Mouse (Mus musculus) spleen, embryonic (tissue): Measurements from ENCODE around the gene Ctnna2.

ENCODE experiments used
- CTCF ChIA-PET: fragments of 350-600 bp; sonication (Branson Sonifier 250); formaldehyde crosslinking; loops from one replicate; lab custom pipeline; 2022; lab: Charles Lee

The Ctnna2 gene

GRCm38 (mm10) chr6:77278794-77279193 is 700.7 kb downstream of the Ctnna2 start:
- CTCF ChIA-PET: no interaction called here

- CTCF ChIA-PET: no interaction called here
Observed at GRCm38 (mm10) chr6:77265163-77265562, 714.3 kb downstream of the Ctnna2 start.

- CTCF ChIA-PET: no interaction called here
Observed at GRCm38 (mm10) chr6:77257358-77258105, 722.0 kb downstream of the Ctnna2 start.

- CTCF ChIA-PET: no interaction called here
Observed at GRCm38 (mm10) chr6:77256348-77256747, 723.2 kb downstream of the Ctnna2 start.

GRCm38 (mm10) chr6:77253480-77253879 is 726.0 kb downstream of the Ctnna2 start:
- CTCF ChIA-PET: no interaction called here

GRCm38 (mm10) chr6:77243541-77244231 is 735.8 kb downstream of the Ctnna2 start:
- CTCF ChIA-PET: no interaction called here

- CTCF ChIA-PET: no interaction called here
Observed at GRCm38 (mm10) chr6:77242601-77243406, 736.7 kb downstream of the Ctnna2 start, which contains the start of gene Lrrtm1. TSS of gene Lrrtm1 (plus strand) at chr6:77242689.

GRCm38 (mm10) chr6:77240426-77240825 is 739.1 kb downstream of the Ctnna2 start:
- CTCF ChIA-PET: no interaction called here

GRCm38 (mm10) chr6:77222849-77223638 is 756.5 kb downstream of the Ctnna2 start:
- CTCF ChIA-PET: no interaction called here

GRCm38 (mm10) chr6:77220776-77221175 is 758.7 kb downstream of the Ctnna2 start:
- CTCF ChIA-PET: no interaction called here

GRCm38 (mm10) chr6:77218875-77219274 is 760.6 kb downstream of the Ctnna2 start:
- CTCF ChIA-PET: no interaction called here

GRCm38 (mm10) chr6:77215322-77215721 is 764.2 kb downstream of the Ctnna2 start:
- CTCF ChIA-PET: no interaction called here

- CTCF ChIA-PET: interaction anchor here (0.6 kb wide), 1 partner anchor 1341 kb away, joined by 3 read pairs; no protein-coding TSS in a partner anchor
Observed at GRCm38 (mm10) chr6:77213757-77214409, 765.6 kb downstream of the Ctnna2 start.

- CTCF ChIA-PET: no interaction called here
Observed at GRCm38 (mm10) chr6:77209929-77210328, 769.6 kb downstream of the Ctnna2 start.

GRCm38 (mm10) chr6:77209183-77209582 is 770.3 kb downstream of the Ctnna2 start:
- CTCF ChIA-PET: no interaction called here

- CTCF ChIA-PET: no interaction called here
Observed at GRCm38 (mm10) chr6:77199375-77199774, 780.1 kb downstream of the Ctnna2 start.

GRCm38 (mm10) chr6:77196650-77197049 is 782.8 kb downstream of the Ctnna2 start:
- CTCF ChIA-PET: no interaction called here

- CTCF ChIA-PET: no interaction called here
Observed at GRCm38 (mm10) chr6:77191635-77192034, 787.9 kb downstream of the Ctnna2 start.

- CTCF ChIA-PET: no interaction called here
Observed at GRCm38 (mm10) chr6:77188628-77189027, 790.9 kb downstream of the Ctnna2 start.

- CTCF ChIA-PET: no interaction called here
Observed at GRCm38 (mm10) chr6:77185751-77186150, 793.7 kb downstream of the Ctnna2 start.

GRCm38 (mm10) chr6:77184896-77185295 is 794.6 kb downstream of the Ctnna2 start:
- CTCF ChIA-PET: no interaction called here
